Mouse (Mus musculus): Measurements from ENCODE around the gene Chrna4. TPM values are rescaled to one million over a fixed set of nuclear protein-coding genes. Genes with fewer than 3 reads are reported as not detected.
A peak's percentile ranks its signal among the peaks of the same experiment; 100 is the strongest.

The Chrna4 gene
- polyA plus RNA-seq, 1 experiment from 2014 or later: 10.0 TPM

- Histone ChIP-seq H3K9ac (replicated peaks) (no peak overlapping the region), H3K4me1 (peaks cover 17% of the 10 kb centered on the region), H3K27me3 (peaks cover 23% of the 10 kb centered on the region; the same call in 1 of the 2 replicates), H3K27ac (replicated peaks) (no peak overlapping the region), H3K9me3 (no peaks in the 10 kb centered on the region), H3K4me3 (no peak overlapping the region), H3K4me2 (replicated peaks) (no peak overlapping the region), H3K36me3 (no peaks in the 10 kb centered on the region)
- WGBS: 85% methylated on average over 7 of the region's 7 CpGs
- no peak for ATAC-seq (replicated peaks)
Observed at GRCm38 (mm10) chr2:181035186-181035585, 8.2 kb downstream of the Chrna4 start.

- no peak overlapping the region for H3K27ac ChIP-seq (replicated peaks)
- WGBS: 67% methylated on average over 6 of the region's 6 CpGs
- no peak for ATAC-seq (replicated peaks)
- H3K9me3 ChIP-seq: no peaks in the 10 kb centered on the region
- H3K4me1 ChIP-seq: peaks cover 4% of the 10 kb centered on the region
- H3K27me3 ChIP-seq: peaks cover 7% of the 10 kb centered on the region; the same call in 1 of the 2 replicates
- no peak overlapping the region for H3K4me3 ChIP-seq
- no peak overlapping the region for H3K4me2 ChIP-seq (replicated peaks)
- H3K36me3 ChIP-seq: no peaks in the 10 kb centered on the region
- no peak overlapping the region for H3K9ac ChIP-seq (replicated peaks)
Observed at GRCm38 (mm10) chr2:181033310-181033709, 10.0 kb downstream of the Chrna4 start.

- no peak overlapping the region for H3K4me2 ChIP-seq (replicated peaks)
- no peaks in the 10 kb centered on the region for H3K4me1 ChIP-seq
- H3K9ac ChIP-seq (replicated peaks): no peak overlapping the region
- no peak overlapping the region for H3K4me3 ChIP-seq
- H3K27ac ChIP-seq (replicated peaks): no peak overlapping the region
- 67% methylated on average over 5 of the region's 5 CpGs for WGBS
- no peaks in the 10 kb centered on the region for H3K36me3 ChIP-seq
- H3K9me3 ChIP-seq: no peaks in the 10 kb centered on the region
- ATAC-seq (replicated peaks): no peak
- H3K27me3 ChIP-seq: no peaks in the 10 kb centered on the region
Observed at GRCm38 (mm10) chr2:181032407-181032806, 10.9 kb downstream of the Chrna4 start.

- Histone ChIP-seq H3K27me3 (no peaks in the 10 kb centered on the region), H3K4me2 (replicated peaks) (no peak overlapping the region), H3K36me3 (no peaks in the 10 kb centered on the region), H3K9ac (replicated peaks) (no peak overlapping the region), H3K4me3 (no peak overlapping the region), H3K4me1 (no peaks in the 10 kb centered on the region), H3K27ac (replicated peaks) (no peak overlapping the region), H3K9me3 (no peaks in the 10 kb centered on the region)
- 86% methylated on average over 11 of the region's 11 CpGs for WGBS
- no peak for ATAC-seq (replicated peaks)
Observed at GRCm38 (mm10) chr2:181031406-181031934, 11.9 kb downstream of the Chrna4 start.

- Histone ChIP-seq H3K27ac (replicated peaks) (no peak overlapping the region), H3K4me1 (no peaks in the 10 kb centered on the region), H3K9me3 (no peaks in the 10 kb centered on the region), H3K4me3 (no peak overlapping the region), H3K4me2 (replicated peaks) (no peak overlapping the region), H3K36me3 (no peaks in the 10 kb centered on the region), H3K27me3 (no peaks in the 10 kb centered on the region), H3K9ac (replicated peaks) (no peak overlapping the region)
- WGBS: 65% methylated on average over 5 of the region's 5 CpGs
- ATAC-seq (replicated peaks): no peak
Observed at GRCm38 (mm10) chr2:181008339-181008738, 35.0 kb downstream of the Chrna4 start.

- Histone ChIP-seq H3K4me2 (replicated peaks) (no peak overlapping the region), H3K27me3 (no peaks in the 10 kb centered on the region), H3K27ac (replicated peaks) (no peak overlapping the region), H3K4me3 (no peak overlapping the region), H3K9me3 (no peaks in the 10 kb centered on the region), H3K9ac (replicated peaks) (no peak overlapping the region), H3K4me1 (no peaks in the 10 kb centered on the region), H3K36me3 (no peaks in the 10 kb centered on the region)
- no peak for ATAC-seq (replicated peaks)
- WGBS: 69% methylated on average over 4 of the region's 4 CpGs
Observed at GRCm38 (mm10) chr2:181007054-181007453, 36.3 kb downstream of the Chrna4 start.

- Histone ChIP-seq H3K4me2 (replicated peaks) (no peak overlapping the region), H3K9ac (replicated peaks) (no peak overlapping the region), H3K36me3 (no peaks in the 10 kb centered on the region), H3K4me1 (no peaks in the 10 kb centered on the region), H3K27me3 (no peaks in the 10 kb centered on the region), H3K4me3 (no peak overlapping the region), H3K27ac (replicated peaks) (no peak overlapping the region), H3K9me3 (no peaks in the 10 kb centered on the region)
- WGBS: 70% methylated on average over 3 of the region's 3 CpGs
- ATAC-seq (replicated peaks): 0 out of 2 replicates have a peak, but pooled peaks have one; percentile 5
Observed at GRCm38 (mm10) chr2:180996905-180997304, 46.4 kb downstream of the Chrna4 start.

- 11% methylated on average over 5 of the region's 5 CpGs for WGBS
- no peak overlapping the region for H3K27ac ChIP-seq (replicated peaks)
Observed at GRCm38 (mm10) chr2:180996436-180996835, 46.9 kb downstream of the Chrna4 start.

GRCm38 (mm10) chr2:180995457-180995856 lies 47.9 kb downstream of the Chrna4 start:
- no peaks in the 10 kb centered on the region for H3K36me3 ChIP-seq
- no peak overlapping the region for H3K9ac ChIP-seq (replicated peaks)
- H3K9me3 ChIP-seq: no peaks in the 10 kb centered on the region
- WGBS: 82% methylated on average over 4 of the region's 4 CpGs
- ATAC-seq (replicated peaks): no peak
- H3K27ac ChIP-seq (replicated peaks): no peak overlapping the region
- H3K4me3 ChIP-seq: no peak overlapping the region
- H3K4me2 ChIP-seq (replicated peaks): no peak overlapping the region
- no peaks in the 10 kb centered on the region for H3K4me1 ChIP-seq
- H3K27me3 ChIP-seq: no peaks in the 10 kb centered on the region

More at GRCm38 (mm10) chr2:180996436-180996835, 46.9 kb downstream of the Chrna4 start:
- H3K4me1 ChIP-seq: no peaks in the 10 kb centered on the region
- no peak overlapping the region for H3K4me3 ChIP-seq
- no peaks in the 10 kb centered on the region for H3K9me3 ChIP-seq
- H3K4me2 ChIP-seq (replicated peaks): no peak overlapping the region
- H3K36me3 ChIP-seq: no peaks in the 10 kb centered on the region
- H3K9ac ChIP-seq (replicated peaks): no peak overlapping the region
- no peaks in the 10 kb centered on the region for H3K27me3 ChIP-seq
- ATAC-seq (replicated peaks): peak; percentile 80

- 78% methylated on average over 2 of the region's 2 CpGs for WGBS
- Histone ChIP-seq H3K27ac (replicated peaks) (no peak overlapping the region), H3K36me3 (no peaks in the 10 kb centered on the region), H3K27me3 (no peaks in the 10 kb centered on the region), H3K9ac (replicated peaks) (no peak overlapping the region), H3K4me1 (no peaks in the 10 kb centered on the region), H3K4me2 (replicated peaks) (no peak overlapping the region), H3K9me3 (no peaks in the 10 kb centered on the region), H3K4me3 (no peak overlapping the region)
- no peak for ATAC-seq (replicated peaks)
Observed at GRCm38 (mm10) chr2:180994360-180994759, 49.0 kb downstream of the Chrna4 start.

GRCm38 (mm10) chr2:180990347-180990746 lies 53.0 kb downstream of the Chrna4 start:
- Histone ChIP-seq H3K4me1 (no peaks in the 10 kb centered on the region), H3K27ac (replicated peaks) (0 out of 2 replicates have a peak overlapping the region, but pooled peaks have one; percentile 19), H3K36me3 (no peaks in the 10 kb centered on the region), H3K9me3 (no peaks in the 10 kb centered on the region), H3K27me3 (no peaks in the 10 kb centered on the region), H3K4me2 (replicated peaks) (no peak overlapping the region), H3K9ac (replicated peaks) (no peak overlapping the region), H3K4me3 (no peak overlapping the region)
- ATAC-seq (replicated peaks): no peak
- WGBS: 49% methylated on average over 4 of the region's 4 CpGs

- Histone ChIP-seq H3K4me3 (no peak overlapping the region), H3K27me3 (no peaks in the 10 kb centered on the region), H3K4me1 (no peaks in the 10 kb centered on the region), H3K36me3 (no peaks in the 10 kb centered on the region), H3K27ac (replicated peaks) (no peak overlapping the region), H3K4me2 (replicated peaks) (no peak overlapping the region), H3K9me3 (no peaks in the 10 kb centered on the region), H3K9ac (replicated peaks) (no peak overlapping the region)
- no peak for ATAC-seq (replicated peaks)
- WGBS: 77% methylated on average over 1 of the region's 1 CpGs
Observed at GRCm38 (mm10) chr2:180988948-180989347, 54.4 kb downstream of the Chrna4 start.

GRCm38 (mm10) chr2:180988347-180988913 lies 54.9 kb downstream of the Chrna4 start:
- WGBS: 66% methylated on average over 3 of the region's 3 CpGs
- Histone ChIP-seq H3K4me2 (replicated peaks) (no peak overlapping the region), H3K27ac (replicated peaks) (no peak overlapping the region), H3K27me3 (no peaks in the 10 kb centered on the region), H3K4me1 (no peaks in the 10 kb centered on the region), H3K36me3 (no peaks in the 10 kb centered on the region), H3K4me3 (no peak overlapping the region), H3K9me3 (no peaks in the 10 kb centered on the region), H3K9ac (replicated peaks) (no peak overlapping the region)
- no peak for ATAC-seq (replicated peaks)
